Mouse (Mus musculus) thymus, postnatal 4 days (tissue): ENCODE results near the gene Efnb2.

Source experiments
- DNase-seq: peaks from one replicate; pipeline ENCODE4 v3.0.0; 2021

The Efnb2 gene

DNA sequence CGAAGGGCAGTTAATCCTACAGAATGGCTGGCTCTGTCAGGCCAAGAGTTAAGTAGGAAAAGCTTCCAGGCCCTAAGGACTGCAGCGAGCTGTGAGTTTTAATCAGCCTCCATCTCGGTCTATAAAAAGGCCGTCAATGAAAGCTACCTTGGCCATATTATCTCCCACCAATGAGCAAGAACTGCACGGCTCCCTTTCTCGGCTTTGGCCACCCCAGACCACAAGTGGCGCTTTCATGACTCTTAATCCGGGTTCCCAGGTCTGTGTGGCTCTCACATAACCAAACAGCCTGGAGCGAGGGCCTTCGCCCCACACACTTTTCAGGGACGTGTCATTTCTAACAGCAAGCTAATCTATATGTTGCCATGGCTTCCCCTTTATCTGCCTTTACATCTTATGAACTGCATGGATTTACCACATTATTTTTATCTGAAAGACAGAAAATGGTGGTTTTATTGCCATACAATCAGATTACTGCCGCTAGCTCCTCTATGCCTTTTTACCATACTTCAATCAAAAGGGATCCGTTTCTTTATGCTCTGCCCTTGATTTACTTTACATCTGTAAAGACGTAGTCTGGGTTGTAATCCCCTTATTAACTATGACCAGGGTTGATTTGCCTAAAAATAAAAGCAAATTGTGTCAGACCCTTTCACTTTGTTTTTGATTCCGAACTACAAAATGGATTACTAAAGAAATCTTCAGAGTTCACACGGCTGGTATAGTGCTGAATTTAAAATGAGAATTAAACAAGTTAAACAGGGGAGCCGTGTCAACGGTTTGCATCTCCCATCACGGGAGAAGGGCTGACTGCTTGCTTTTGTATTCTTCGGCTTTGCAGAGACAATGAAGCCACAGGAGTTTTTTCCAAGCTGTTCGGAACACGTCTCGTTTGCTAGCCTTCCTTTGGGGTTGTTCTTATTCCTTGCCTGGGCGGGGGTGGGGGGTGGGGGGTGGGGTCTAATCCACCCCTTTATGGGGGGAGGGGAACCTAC is 5.4 kb downstream of the Efnb2 start:
- no peak for DNase-seq

DNA sequence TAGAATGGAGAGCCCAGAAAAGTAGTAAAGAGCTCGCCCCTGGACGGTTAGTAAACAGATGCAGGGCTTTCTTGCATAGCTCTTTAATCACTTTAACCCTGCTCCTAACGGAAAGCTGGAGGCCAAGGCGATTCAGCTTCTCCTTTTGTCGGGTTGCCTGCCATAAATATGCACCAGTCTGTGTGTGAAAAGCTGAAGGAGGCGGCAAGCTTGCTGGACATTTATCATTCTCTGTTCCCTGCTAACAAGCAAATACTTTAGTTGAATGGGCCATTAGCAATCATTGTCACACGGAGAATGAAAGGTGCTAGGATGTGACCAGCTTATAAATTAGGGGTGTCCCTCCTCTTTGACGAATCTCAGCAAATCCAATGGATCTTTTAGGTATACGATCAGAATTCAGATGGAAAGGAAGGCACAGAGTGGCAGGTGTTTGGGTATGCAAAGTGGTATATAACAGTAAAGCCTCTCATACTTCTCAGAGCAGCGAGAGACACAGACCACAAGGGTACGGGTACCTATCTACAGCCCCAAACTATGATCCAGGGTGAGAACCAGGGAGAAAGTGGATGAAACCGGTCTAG is 7.0 kb downstream of the Efnb2 start:
- DNase-seq: no peak

DNA sequence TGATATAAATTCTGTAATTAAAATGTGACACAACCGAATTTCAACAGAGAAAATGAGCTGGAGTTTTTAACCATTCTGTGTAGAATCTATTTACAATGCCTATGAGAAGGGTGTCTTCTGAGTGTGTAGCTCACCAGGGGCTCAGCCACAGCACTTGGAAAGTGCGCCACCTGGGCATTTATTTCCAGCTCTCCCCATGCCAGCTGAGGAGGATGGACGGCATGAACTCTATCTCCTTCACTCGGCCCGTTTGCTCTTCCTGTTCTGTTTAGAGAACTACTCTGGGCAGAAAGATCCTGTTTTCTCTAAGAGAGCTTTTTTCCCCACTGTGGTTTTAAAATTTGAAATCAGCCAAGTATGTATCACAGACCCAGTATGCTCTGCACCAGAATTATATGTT is 7.7 kb downstream of the Efnb2 start:
- no peak for DNase-seq

DNA sequence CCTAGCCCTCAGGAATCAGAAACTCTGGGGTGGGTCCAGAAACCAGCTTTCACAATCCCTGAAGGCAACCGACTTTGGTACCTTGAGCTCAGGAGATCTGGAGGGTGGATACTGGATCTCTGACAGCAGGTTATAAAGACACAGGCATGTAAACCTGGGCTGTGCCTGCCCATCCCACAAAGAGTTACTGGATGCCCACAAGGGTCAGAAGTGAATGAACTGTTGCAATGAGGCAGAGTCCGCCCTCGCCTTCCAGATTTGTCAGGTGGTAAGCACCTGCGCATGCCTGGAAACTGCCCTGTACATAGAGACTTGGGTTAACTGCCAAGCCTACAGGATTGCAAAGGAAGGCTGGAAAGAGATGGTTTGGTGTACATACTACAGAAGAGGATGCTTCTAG is 8.7 kb downstream of the Efnb2 start:
- DNase-seq: no peak

DNA sequence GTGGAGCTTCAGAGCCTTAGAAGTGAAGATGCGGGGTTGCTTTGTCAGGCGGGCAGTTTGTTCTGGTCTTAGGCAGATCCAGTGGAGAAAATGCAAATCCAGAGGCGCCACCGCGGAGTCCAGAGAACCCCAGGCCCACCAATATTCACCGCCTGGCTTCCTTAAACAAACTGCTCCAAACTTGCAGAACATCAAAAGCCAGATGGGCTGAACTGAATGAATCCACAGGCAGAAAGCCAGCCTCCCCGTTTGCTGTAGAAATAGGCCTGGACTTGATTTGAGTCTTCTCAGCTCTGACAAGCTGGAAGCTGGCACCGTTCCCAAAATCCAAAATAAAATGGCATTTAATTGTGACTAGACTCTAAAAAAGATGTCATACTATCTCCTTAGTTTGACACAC is 11.1 kb downstream of the Efnb2 start:
- DNase-seq: no peak

DNA sequence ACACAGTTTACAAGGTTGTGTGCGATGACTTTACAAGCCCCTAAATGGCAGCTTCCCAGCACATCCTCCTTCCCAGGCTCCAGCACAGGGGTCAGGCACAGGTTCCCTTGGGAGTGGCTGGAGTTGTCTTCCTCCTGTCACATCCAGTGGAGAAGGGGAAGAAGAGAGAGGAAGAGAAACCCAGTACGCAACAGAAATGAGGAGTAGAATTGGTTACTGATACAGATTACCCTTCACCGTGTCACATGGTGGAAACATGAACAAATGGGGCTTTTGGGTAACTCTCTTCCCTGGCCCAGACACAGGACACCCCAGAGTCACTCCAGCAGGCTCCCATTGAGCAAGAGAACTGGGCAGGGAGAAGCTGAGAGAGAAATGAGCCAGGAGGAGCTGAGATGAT is 11.5 kb downstream of the Efnb2 start:
- no peak for DNase-seq

DNA sequence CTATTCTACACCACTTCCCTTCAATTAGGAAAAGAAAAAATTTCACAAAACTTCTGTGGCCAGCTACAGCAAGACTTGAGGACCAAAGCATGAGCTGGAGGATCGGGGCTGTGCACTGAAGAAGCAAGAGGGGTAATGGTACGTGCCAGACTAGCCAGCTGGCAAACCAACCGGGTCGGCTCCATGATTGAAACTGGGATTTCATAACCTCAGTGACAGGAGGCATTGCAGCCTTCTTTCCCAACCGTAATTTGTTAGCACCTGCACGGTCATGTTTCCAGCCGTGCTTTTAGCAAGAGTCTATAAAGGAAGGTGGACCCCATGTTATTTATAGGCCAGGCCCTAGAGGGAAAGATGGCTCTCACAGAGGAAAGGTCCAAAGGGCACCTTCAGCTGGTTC is 12.4 kb downstream of the Efnb2 start:
- DNase-seq: no peak

DNA sequence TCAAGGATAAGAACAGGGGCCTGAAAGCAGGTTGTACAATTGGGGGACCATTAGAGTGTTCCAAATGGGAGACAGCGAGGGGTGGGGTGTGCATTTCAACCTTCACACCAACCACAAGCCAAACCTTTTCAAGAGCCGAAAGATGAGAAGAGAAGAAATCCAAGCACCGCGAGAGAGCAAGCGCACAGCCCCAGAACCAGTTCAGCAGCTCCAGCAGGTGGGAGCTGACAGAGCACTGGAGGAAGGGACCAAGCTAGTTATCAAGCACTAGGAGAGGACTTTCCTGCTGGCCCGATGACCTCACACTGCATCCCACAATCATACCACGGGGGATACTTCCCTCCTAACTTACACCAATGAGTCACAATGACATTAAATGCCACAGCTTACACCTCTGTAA is 13.2 kb downstream of the Efnb2 start:
- no peak for DNase-seq

DNA sequence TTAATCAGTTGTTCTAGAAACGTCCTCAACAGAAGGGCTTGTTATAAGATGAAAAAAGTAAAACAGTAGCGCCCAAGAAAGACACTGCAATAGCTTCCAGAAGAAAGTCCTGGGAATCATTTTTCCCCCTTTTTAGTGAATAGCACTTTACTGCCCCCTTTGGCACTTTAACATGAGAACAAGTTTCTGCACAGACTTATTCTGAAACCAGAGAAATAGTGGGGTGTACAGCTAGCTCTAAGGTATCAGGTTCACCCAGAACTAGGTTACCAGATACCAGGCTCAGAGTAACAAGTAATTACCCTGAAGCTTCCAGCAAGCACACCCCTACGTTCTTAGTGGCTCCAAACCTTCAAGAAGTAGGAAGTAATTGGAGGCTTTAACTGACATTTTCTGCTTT is 13.7 kb downstream of the Efnb2 start:
- no peak for DNase-seq

DNA sequence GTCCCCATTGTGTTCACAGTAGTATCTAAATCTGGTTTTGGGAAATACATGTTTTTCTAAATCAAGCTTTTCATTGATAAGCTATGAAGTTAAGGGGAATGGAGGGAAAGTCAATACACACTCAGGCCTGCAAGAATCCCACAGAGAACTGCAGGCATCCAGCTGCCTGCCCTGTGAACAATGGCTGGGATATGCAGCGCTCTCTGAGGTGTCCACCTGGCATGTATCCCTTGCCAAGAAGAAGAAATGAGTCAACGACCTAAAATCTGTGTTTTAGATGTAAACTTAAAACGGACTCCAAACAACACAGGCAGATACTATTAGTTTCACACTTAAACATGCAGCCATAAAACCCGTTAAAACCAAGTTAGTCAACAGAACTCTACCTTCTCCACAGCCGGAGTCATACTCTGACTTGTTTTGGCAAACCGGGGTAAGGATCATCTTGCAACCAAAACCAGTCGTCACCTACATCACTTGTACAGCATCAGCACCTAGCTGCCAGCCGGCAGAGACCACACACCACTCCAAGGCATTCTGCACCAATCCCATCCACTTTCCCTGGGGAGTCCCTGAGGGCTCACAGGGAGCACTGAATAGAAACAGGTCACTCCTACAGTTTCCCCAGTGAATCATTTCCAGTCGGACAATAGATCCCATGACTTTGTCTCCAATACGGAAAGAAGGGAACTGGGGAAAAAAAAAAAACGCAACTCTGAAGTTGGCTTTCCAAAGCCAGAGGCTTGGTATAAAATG is 16.7 kb downstream of the Efnb2 start:
- DNase-seq: no peak

DNA sequence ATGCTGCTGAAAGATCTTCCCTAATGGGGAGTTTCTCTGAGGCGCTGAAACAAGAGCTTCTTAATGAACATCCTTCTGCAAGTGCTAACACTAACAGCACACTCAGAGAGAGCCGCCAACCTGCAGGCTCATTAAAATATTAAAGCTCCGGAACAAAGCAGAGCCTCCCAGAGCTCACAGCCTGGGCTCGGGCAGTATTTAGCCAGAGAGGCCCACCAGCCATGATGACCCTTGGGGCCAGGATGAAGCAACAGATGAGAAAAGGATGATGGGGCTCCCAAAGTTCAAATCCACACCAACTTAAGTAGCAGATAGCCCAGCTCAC is 20.8 kb downstream of the Efnb2 start:
- DNase-seq: no peak

DNA sequence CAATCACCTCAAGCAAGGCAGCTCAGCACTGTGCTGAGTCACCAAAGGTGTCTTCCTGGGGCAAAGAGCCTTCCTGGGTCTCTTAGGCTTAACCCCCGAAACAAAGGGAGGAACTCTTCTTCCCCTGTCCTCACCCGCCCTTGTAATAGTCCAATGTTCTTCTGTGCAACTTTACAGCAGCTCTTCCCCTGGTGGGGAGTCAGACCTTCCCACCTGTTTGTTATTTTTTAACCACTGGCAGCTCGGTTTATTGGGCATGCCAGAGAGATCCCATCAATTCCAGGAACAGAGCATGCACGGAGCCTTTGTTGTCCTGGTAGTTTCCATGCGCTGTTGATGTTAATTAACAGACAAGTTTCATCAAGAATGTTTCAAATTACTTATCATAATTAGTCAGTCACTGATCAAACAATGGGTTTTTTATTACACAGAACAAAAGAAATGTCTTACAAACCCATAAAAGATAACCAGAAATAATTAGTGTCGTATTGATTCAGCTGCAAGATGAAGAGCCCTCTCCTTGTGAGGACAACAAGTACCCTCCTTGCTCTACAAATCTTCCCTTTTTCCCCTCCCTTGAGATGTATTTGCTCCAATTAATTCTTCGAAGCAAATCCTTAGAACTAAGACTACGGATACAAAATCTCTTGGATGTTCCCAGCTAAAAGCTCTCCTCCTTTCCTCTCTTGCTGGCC is 21.3 kb downstream of the Efnb2 start:
- DNase-seq: no peak

DNA sequence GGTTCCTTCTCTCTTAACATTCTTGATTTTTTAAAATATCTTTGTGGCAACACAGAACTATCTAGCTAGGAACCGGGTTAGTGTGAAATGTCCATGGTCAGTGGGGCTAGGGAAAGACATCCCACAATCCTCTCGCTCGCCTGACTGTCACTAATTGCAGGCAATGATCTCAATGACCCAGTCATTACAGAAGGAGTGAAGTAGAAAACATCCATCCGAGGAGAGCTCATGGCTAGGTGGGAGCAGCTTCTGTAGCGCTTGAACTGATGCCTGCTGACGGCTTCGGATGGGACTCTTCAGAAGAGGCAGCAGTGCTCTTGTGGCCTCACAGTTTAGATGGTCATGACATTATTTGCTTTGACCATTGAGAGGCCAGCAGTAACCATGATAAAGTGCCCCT is 29.6 kb downstream of the Efnb2 start:
- no peak for DNase-seq

DNA sequence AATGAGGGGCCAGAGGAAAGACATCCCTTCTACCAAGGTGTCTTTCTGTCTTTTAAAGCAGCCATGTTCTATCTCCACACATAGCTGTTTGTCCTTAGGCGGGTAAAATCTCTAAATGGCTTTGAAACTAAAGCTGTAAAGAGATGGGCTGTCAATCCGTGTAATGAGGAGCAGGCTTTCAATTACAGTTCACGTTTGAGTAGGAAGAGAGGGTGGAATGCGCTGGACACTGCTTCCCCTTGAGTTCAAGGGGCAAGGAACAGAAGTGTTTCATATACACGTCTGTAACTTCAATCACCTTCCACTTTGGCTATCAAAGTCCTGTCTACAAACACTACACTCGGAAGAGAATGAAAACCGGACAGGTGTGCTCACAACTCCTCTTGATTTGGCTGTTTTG is 37.0 kb downstream of the Efnb2 start:
- DNase-seq: no peak

DNA sequence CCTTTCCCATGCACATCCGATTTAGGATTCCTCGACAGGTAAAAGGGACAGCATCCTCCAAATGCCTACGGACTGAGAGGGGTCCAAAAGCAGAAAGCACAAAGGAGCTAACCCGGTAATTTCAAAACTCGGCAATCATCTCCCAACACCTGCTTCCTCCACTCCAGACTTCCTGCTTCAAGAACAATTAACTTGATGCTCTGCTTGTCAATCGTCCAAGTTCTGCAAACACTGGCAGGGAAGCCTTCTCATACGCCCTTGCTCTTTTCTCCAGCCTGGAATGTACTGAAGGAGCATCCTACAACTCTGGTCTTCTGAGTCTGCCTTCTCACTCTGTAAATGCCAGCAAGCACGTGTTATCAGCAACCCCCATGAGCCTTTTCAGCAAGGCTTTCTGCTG is 37.6 kb downstream of the Efnb2 start:
- no peak for DNase-seq

DNA sequence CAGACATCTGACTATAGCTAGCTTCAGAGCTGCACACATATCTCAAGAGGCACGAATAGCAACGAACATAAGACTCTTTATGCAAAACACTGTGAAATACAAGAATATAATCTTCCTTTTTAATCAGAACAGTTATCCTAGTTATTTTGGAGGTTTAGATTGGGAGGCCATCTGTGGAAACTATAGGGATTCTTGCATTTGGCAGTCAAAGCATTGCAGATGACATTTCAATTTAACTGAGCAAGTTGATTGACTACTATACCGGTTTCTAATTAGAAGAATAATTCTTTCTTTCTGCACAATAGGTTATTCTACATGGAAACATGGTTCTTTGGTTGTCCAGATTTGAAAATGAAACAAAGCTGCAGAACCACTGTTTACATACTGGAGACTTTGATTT is 38.6 kb downstream of the Efnb2 start:
- DNase-seq: no peak

DNA sequence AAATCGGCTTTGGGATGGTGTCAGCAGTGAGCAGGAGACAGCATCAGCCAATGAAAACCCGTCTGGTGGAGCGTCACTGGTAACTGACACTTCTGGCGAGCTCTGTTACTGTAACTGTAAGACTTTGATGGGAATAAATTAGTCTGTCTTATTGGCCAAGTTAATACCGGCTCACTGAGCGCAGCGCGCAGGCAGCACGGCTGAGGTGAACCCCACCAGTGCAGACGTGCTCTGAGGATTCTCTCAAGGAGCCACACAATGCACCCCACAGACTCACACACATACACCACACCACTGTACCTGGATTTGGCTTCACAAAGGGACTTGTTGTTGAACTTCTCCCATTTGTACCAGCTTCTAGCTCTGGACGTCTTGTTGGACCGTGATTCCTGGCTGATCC is 39.0 kb downstream of the Efnb2 start:
- no peak for DNase-seq

DNA sequence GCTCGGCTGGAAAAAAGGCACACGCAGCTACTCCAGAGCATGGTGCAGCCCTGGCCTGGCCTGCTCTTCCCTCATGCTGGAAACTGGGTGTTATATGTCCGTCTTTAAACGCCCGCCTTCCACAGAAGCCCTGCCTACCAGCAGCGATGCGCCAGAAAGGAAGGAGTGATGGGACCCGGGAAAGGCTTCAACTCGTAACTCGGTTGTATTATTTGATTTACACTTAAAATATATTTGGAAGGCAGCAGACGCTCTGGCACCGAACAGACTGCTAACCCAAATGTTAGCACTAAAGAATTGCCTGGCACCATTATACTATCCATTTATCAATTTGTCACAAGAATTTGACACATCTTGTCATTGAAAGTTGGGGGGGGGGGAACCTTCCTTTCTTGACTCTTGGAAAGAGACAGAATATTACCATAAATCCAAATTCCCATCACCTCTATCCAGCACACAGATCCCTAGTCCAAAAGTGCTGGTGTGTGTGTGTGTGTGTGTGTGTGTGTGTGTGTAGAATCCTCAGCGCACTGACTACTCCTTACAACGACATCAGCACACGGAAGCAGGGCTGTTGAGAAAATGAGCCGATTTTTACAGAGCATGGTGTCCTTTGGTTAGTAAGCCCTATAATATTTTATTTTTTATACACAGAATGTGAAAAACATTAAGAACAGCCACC is 39.7 kb downstream of the Efnb2 start:
- no peak for DNase-seq

DNA sequence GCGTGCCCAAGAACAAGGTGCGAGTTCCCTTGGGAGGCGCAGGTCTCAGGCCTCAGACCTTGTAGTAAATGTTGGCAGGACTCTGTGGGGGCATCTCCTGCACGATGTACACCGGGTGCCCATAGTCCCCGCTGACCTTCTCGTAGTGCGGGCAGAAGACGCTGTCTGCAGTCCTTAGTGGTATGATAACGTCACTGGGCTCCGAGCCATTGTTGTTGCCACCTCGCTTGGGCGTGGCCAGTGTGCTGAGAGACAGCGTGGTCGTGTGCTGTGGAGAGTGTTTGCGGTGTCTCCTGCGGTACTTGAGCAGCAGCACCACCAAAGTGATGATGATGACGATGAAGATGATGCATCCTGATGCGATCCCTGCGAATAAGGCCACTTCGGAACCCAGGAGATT is 40.5 kb downstream of the Efnb2 start:
- no peak for DNase-seq

DNA sequence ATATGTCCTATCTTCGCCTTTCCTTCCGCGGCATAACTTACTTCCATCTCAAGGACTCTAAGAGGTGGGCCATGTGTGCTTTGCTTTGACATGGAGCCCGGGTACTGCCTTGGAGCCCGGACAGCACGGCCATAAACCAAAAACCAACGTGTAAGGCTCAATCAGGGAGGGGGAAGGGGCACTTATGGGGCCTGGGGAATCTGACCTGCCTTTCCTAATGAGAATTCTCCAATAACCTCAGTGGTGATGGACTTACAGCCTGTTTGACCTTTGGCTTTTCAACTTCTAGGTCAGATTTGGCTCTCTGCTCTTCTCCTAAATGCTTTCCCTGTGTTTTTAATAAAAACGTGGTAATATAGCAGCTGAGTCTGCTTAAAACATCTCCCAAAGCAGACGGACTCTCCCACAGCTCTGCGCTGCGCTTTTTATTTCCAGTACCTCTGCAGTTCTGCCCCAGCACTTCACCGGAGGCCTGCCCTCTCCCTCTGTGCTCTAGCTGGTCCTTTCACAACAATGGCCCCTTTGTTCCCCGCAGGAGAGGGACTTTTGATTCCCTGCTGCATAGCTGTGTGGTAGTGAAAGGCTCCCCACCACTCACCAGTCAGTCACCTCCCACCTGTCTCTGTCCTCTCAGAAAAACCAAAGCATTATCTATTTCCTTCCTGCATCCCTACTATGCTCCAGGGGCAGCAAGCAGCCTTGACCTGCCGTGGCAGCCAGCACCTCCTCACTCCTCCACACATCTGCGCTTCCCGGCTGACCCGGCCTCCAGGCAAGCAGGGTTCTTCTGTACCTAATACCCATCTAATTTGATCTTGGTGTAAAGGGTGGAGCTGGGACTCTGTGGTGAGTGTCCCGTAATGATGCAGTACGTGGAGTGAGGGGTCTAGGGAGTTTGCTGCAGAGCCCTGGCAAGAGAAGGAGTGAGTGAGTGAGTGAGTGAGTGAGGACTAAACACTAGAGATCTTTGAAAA is 41.5 kb downstream of the Efnb2 start:
- DNase-seq: no peak

DNA sequence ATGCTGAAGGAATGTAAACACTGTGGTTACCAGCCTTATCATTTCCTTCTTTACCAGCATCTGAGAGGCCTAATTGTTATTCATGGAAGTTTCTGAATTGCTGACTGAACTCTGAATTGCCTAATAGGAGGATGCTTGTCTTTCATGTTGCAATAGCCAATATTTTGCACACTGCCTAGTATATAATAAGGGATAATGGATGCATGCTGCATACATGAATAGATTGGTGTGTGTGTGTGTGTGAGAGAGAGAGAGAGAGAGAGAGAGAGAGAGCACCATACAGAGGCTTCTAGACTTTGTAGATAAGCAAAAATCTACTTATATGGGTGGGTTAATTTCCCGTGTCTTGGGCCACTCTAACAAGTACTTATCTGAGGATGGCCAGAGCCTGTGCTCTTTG is 47.2 kb downstream of the Efnb2 start:
- no peak for DNase-seq

DNA sequence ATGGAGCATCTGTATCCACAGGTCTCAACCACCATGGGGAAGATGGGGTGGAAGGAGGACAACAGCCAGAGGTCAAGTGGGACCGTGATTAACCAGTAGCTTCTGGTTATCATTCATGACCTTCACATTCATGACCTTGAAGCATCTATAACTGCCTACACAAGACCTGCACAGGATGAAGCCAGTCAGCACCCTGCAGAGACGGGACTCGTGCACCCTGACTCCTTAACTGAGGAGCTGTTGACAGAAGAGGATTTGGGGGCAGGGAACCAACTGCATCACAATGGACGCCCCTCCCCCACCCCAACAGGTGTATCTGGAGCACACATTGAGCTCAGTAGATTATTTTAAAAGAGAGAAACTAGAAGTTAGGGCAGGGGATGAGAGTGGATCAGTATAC is 49.1 kb downstream of the Efnb2 start:
- DNase-seq: no peak
